Mouse (Mus musculus) CH12.LX (cell line): Measurements from ENCODE around the gene Ankrd10.

Experiments
- CHD2 ChIP-seq: IDR thresholded peaks from 2 replicates; pipeline ENCODE4 v1.6.1; 2011; ENCODE audit warnings: low read length, improper control_type of control experiment
- CTCF ChIP-seq, 2 experiments: IDR thresholded peaks in 1 of 2; conservative IDR thresholded peaks in 1 of 2; 2 replicates each; pipeline ENCODE4 v1.5.1; 2011 to 2012; ENCODE audit warnings: low read depth in 2 of 2, low read length in 2 of 2, improper control_type of control experiment in 1 of 2, inconsistent platforms in 1 of 2, mild to moderate bottlenecking in 1 of 2, moderate library complexity in 1 of 2
- EP300 ChIP-seq: IDR thresholded peaks from 2 replicates; pipeline ENCODE4 v1.6.1; 2011; ENCODE audit warnings: low read length, improper control_type of control experiment
- MAFK ChIP-seq: IDR thresholded peaks from 2 replicates; pipeline ENCODE4 v1.6.1; 2011; ENCODE audit warnings: low read length, improper control_type of control experiment; ENCODE audit not compliant: insufficient replicate concordance
- MAX ChIP-seq: IDR thresholded peaks from 2 replicates; pipeline ENCODE4 v1.6.1; 2011; ENCODE audit warnings: low read length, improper control_type of control experiment
- RCOR1 ChIP-seq: conservative IDR thresholded peaks from 2 replicates; pipeline ENCODE4 v1.6.1; 2012; ENCODE audit warnings: low read depth, mild to moderate bottlenecking, inconsistent platforms, low read length, improper control_type of control experiment
- SIN3A ChIP-seq: IDR thresholded peaks from 2 replicates; pipeline ENCODE4 v1.6.1; 2012; ENCODE audit warnings: low read length, improper control_type of control experiment, inconsistent platforms
- UBTF ChIP-seq: IDR thresholded peaks from 2 replicates; pipeline ENCODE4 v1.6.1; 2012; ENCODE audit warnings: low read depth, mild to moderate bottlenecking, inconsistent platforms, low read length, improper control_type of control experiment, moderate library complexity
- ZNF384 ChIP-seq: IDR thresholded peaks from 2 replicates; pipeline ENCODE4 v1.6.1; 2012; ENCODE audit warnings: low read depth, low read length, improper control_type of control experiment, inconsistent platforms

GRCm38 (mm10) chr8:11640606-11641005 lies 5.0 kb upstream of the Ankrd10 start:
- TF ChIP-seq CTCF (conservative IDR thresholded peaks at IDR 0.05 in 1 of 2, IDR thresholded peaks at IDR 0.05 in 1 of 2; ENCODE audit: low read depth in 2 of 2, low read length in 2 of 2) (no peak), ZNF384 (no peak), EP300 (no peak), MAFK (no peak), SIN3A (no peak), RCOR1 (no peak), CHD2 (no peak), MAX (no peak), UBTF (no peak)
